16 mouse cellular contexts compared by ENCODE assay signal in the genomic region with DNA sequence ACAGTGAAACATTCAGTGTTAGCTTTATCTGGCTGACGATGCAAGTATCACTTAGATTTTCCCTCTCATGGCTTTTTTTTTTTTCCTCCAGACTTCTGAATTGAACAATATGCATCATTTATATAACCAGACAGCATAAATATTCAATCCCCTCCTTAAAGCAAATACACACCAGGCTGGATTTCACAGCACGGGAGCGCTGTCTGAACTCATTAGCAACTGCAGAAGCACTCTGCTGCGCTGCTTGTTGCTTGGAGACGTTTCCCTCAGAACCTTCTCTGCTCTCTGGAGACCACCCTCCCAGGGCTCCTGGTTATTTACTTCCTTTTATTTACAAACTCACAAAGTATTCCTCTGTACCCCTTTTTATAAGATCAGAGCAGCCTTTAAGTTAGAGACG.
A peak's percentile ranks its signal among the peaks of the same experiment; 100 is the strongest.
DNase-seq lines count a peak whose midpoint lies in the region; ATAC-seq and TF ChIP-seq lines count a peak whose summit lies in the region.
"Had no signal": no experiment of that assay in that cellular context is flagged by ENCODE, and none has a peak within 500 bp of the region (broad histone marks: within the 10 kb centered on the region; RNA-seq: fewer than 3 reads in every experiment).

No protein-coding gene starts in this region.

- TF ChIP-seq POLR2A in lung, adult 2 months (IDR thresholded peaks at IDR 0.05; ENCODE audit: borderline replicate concordance, extremely low read depth, low read depth, low read length) = no peak

- no peaks in the 10 kb centered on the region for H3K4me1 ChIP-seq in midbrain, embryonic 11.5 days (ENCODE audit: control insufficient read depth, insufficient read depth, low read length)
- H3K4me1 ChIP-seq in midbrain, embryonic 10.5 days = peaks cover 5% of the 10 kb centered on the region
- peaks cover 11% of the 10 kb centered on the region; the same call in 1 of the 2 replicates for H3K4me1 ChIP-seq in forebrain, postnatal 0 days (ENCODE audit: insufficient read depth)
- peaks cover 34% of the 10 kb centered on the region for H3K4me1 ChIP-seq in midbrain, embryonic 14.5 days (ENCODE audit: control insufficient read depth, insufficient read depth, low read length)
- H3K4me1 ChIP-seq in lung, adult 2 months (ENCODE audit: control insufficient read depth, insufficient read depth, low read length) = no peaks in the 10 kb centered on the region

- H3K9ac ChIP-seq in midbrain, embryonic 11.5 days (ENCODE audit: low read length) = no peak overlapping the region
- H3K9ac ChIP-seq in forebrain, postnatal 0 days = peak overlapping the region; percentile 18; the same call in 1 of the 2 replicates
- no peak overlapping the region for H3K9ac ChIP-seq in midbrain, embryonic 14.5 days (replicated peaks; ENCODE audit: low read length)
- H3K9ac ChIP-seq: liver, embryonic 12.5 days had no signal

- DNase-seq in midbrain, embryonic 11.5 days (ENCODE audit: low spot score, missing footprints) = no peak
- no peak for DNase-seq in midbrain, embryonic 10.5 days (ENCODE audit: low spot score)
- DNase-seq in forebrain, postnatal 0 days = peak; percentile 79
- peak; percentile 84 for DNase-seq in midbrain, embryonic 14.5 days
- DNase-seq in telencephalon, adult 2 months (ENCODE audit: low read depth, low spot score) = peak; percentile 54
- DNase-seq in lung, adult 2 months = no peak
- DNase-seq in urinary bladder, postnatal 4 days (ENCODE audit: low spot score in 2 of 2) = no peak
- DNase-seq: adrenal gland, adult 2 months; cerebellum, adult 2 months; kidney, adult 9 months had no signal

- no peaks in the 10 kb centered on the region for H3K9me3 ChIP-seq in midbrain, embryonic 11.5 days (ENCODE audit: control insufficient read depth, low read length)
- no peaks in the 10 kb centered on the region for H3K9me3 ChIP-seq in midbrain, embryonic 10.5 days (replicated peaks)
- H3K9me3 ChIP-seq in forebrain, postnatal 0 days (ENCODE audit: low read length) = no peaks in the 10 kb centered on the region
- H3K9me3 ChIP-seq in midbrain, embryonic 14.5 days (ENCODE audit: control insufficient read depth, low read length) = no peaks in the 10 kb centered on the region
- H3K9me3 ChIP-seq: G1E; limb, embryonic 10.5 days; liver, embryonic 12.5 days had no signal

- TF ChIP-seq CTCF in forebrain, postnatal 0 days (IDR thresholded peaks at IDR 0.05; ENCODE audit: low read depth) = peak; percentile 27; the same call in 1 of the 2 replicates
- no peak for TF ChIP-seq CTCF in lung, adult 2 months (IDR thresholded peaks at IDR 0.05; ENCODE audit: insufficient read depth, low read length)

- H3K27me3 ChIP-seq in midbrain, embryonic 11.5 days (ENCODE audit: control insufficient read depth, insufficient read depth, low read length) = no peaks in the 10 kb centered on the region
- no peaks in the 10 kb centered on the region for H3K27me3 ChIP-seq in midbrain, embryonic 10.5 days (ENCODE audit: low read depth, poor library complexity, severe bottlenecking)
- no peaks in the 10 kb centered on the region for H3K27me3 ChIP-seq in forebrain, postnatal 0 days (ENCODE audit: insufficient read depth, low read length)
- H3K27me3 ChIP-seq in midbrain, embryonic 14.5 days (ENCODE audit: control insufficient read depth, insufficient read depth, low read length) = no peaks in the 10 kb centered on the region
- H3K27me3 ChIP-seq: liver, embryonic 12.5 days had no signal

- H3K4me3 ChIP-seq in midbrain, embryonic 11.5 days (ENCODE audit: low read depth, low read length) = no peak overlapping the region
- no peak overlapping the region for H3K4me3 ChIP-seq in midbrain, embryonic 10.5 days
- no peak overlapping the region for H3K4me3 ChIP-seq in forebrain, postnatal 0 days (ENCODE audit: low read depth, low read length)
- no peak overlapping the region for H3K4me3 ChIP-seq in midbrain, embryonic 14.5 days (replicated peaks; ENCODE audit: low read depth, low read length)
- H3K4me3 ChIP-seq in lung, adult 2 months (replicated peaks; ENCODE audit: extremely low read depth, low read depth, low read length) = no peak overlapping the region
- H3K4me3 ChIP-seq: erythroblast, embryonic 14.5 days; limb, embryonic 10.5 days; liver, embryonic 12.5 days; megakaryocyte, embryonic 14.5 days had no signal

- ATAC-seq in midbrain, embryonic 11.5 days (ENCODE audit: low FRiP score) = peak; percentile 54; the same call in 1 of the 2 replicates
- peak; percentile 86 for ATAC-seq in forebrain, postnatal 0 days
- peak; percentile 66; the same call in 1 of the 2 replicates for ATAC-seq in midbrain, embryonic 14.5 days (ENCODE audit: low FRiP score, low TSS enrichment)
- ATAC-seq: liver, embryonic 12.5 days; lung, postnatal 0 days had no signal

- peak overlapping the region; percentile 46 for H3K27ac ChIP-seq in midbrain, embryonic 11.5 days (ENCODE audit: low read depth, low read length)
- no peak overlapping the region for H3K27ac ChIP-seq in midbrain, embryonic 10.5 days (replicated peaks)
- peak overlapping the region; percentile 64 for H3K27ac ChIP-seq in forebrain, postnatal 0 days (ENCODE audit: low read depth, low read length)
- H3K27ac ChIP-seq in midbrain, embryonic 14.5 days (replicated peaks; ENCODE audit: low read depth, low read length) = peak overlapping the region; percentile 84
- H3K27ac ChIP-seq: limb, embryonic 10.5 days; liver, embryonic 12.5 days had no signal

- WGBS in midbrain, embryonic 11.5 days = 64% methylated on average over 6 of the region's 6 CpGs
- 81% methylated on average over 6 of the region's 6 CpGs for WGBS in midbrain, embryonic 10.5 days
- WGBS in forebrain, postnatal 0 days = 16% methylated on average over 6 of the region's 6 CpGs
- WGBS in midbrain, embryonic 14.5 days = 21% methylated on average over 6 of the region's 6 CpGs
- WGBS in lung, adult 2 months = 86% methylated on average over 6 of the region's 6 CpGs

- no peak overlapping the region for H3K4me2 ChIP-seq in midbrain, embryonic 11.5 days
- no peak overlapping the region for H3K4me2 ChIP-seq in forebrain, postnatal 0 days (ENCODE audit: low read depth)
- peak overlapping the region; percentile 13; the same call in 1 of the 2 replicates for H3K4me2 ChIP-seq in midbrain, embryonic 14.5 days (ENCODE audit: low read length)
- H3K4me2 ChIP-seq: liver, embryonic 12.5 days had no signal

- H3K36me3 ChIP-seq in midbrain, embryonic 11.5 days (ENCODE audit: control insufficient read depth, insufficient read depth, low read length) = no peaks in the 10 kb centered on the region
- peaks cover 41% of the 10 kb centered on the region for H3K36me3 ChIP-seq in midbrain, embryonic 10.5 days
- no peaks in the 10 kb centered on the region for H3K36me3 ChIP-seq in forebrain, postnatal 0 days (ENCODE audit: insufficient read depth)
- no peaks in the 10 kb centered on the region for H3K36me3 ChIP-seq in midbrain, embryonic 14.5 days (ENCODE audit: control insufficient read depth, insufficient read depth, low read length)
- H3K36me3 ChIP-seq: G1E had no signal

Comparison
In these comparisons a context has a peak if more than half of its experiments do, and no peak if none do; other contexts are left out.
1. DNase-seq: peak in forebrain, postnatal 0 days (single experiment), midbrain, embryonic 14.5 days (single experiment) and telencephalon, adult 2 months (single experiment); none in midbrain, embryonic 11.5 days (single experiment), midbrain, embryonic 10.5 days (single experiment), lung, adult 2 months (single experiment) and urinary bladder, postnatal 4 days (0 of 2).
2. Peak in every context shown above with its lines, with median percentiles within 50 percentile points of each other: ATAC-seq.